Mouse (Mus musculus) telencephalon, adult 2 months (tissue): ENCODE results near the gene Dgcr2.

Experiments
- DNase-seq: peaks from one replicate; pipeline ENCODE4 v3.0.0-alpha.2; 2011; ENCODE audit warnings: low read depth, low spot score

Dgcr2 gene

DNA sequence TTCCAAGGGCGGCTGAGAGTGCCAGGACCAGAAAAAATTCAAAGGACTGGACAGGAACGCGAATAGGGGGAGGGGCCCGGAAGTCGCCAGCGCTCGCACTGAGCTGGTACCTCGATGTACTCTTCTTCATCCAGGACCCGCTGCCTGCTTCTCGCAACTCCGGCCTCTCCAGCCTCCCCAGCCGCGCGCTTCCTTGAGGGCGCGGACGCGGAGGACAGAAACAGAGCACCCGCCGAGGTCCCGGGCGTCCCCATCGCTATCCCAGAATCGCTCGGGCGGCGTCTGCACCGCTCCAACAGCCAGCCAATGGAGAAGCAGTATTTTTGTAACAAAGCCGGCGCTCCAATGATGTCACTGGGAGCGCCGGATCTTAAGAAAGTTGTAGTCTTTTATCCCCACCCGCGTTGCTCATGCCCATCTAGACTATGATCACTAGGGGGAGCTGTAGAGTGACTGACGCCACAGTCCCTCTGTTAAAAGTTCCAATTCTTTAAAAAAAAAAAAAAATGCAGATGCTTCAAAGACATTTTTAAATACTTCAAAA lies 12.8 kb upstream of the Dgcr2 start, which contains the start of gene Ess2:
Gene Ess2, minus strand, starts transcription at position 297 of the 544 bp plus-strand sequence.
- peak; percentile 98 for DNase-seq

DNA sequence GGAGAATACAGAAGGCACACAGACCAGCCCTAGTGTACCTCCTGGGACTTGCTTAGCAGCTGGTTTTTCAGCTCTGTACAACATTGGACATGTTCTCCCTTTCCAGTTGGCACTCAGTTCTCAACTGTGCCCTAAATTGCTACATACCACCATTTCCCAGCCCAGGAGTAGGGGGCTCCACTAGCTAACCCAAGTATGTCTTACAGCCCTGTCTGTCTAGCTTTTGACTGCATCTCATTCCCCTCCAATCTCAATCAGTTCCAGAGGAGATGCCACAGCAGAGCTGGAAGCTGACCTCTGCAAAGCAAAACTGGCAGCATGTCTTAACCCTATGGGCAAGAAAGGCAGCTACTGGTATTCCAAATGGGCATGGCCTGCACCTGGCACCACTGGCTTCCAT lies 2.3 kb downstream of the Dgcr2 start:
- DNase-seq = no peak

GRCm38 (mm10) chr16:17893923-17894322 lies 4.4 kb downstream of the Dgcr2 start, which contains the start of gene Tssk1:
Tssk1 (plus strand) TSS chr16:17894223.
- DNase-seq = no peak

DNA sequence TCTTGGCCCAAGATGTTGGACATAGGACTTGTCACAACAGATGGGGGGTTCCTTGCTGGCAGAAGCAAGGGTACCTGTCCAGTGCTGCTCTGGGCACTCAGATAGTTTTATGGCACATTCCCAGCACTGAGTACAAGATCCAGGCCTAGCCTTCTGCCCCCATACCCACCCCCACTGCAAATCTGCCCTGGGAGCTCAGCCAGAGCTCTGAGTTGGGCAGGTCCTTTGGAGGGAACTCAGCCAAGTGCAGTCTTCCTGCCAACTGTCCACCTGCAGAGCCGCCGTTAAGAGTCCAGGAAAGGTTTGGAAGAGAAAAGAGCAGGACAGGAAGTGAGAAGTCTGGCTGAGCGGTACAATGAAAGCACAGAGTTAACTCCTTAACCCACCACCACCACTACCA lies 5.8 kb downstream of the Dgcr2 start:
- no peak for DNase-seq

GRCm38 (mm10) chr16:17891567-17891959 lies 6.8 kb downstream of the Dgcr2 start, which contains the start of gene Gm20518:
Gm20518 (minus strand) TSS chr16:17891671.
- DNase-seq = peak; percentile 92

- DNase-seq = no peak
Measured at GRCm38 (mm10) chr16:17890917-17891566, 7.3 kb downstream of the Dgcr2 start.

DNA sequence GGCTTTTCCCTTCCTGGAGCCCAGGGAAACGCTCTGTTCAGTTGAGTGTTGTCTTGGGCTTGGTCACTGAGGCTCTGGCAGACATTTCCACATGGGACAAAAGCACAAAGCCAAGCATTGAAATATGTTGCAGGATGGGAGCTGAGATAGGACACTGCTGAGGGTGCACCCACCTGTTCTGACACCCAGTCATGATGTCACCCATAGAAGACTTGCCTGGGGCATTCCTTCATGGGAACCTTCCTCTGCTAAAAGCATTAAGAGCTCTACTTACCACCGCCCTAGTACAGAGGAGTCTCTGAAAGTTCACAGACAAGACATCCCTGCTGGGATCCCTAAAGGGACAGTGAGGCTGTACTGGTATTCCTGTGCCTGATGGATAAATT lies 8.0 kb downstream of the Dgcr2 start:
- no peak for DNase-seq

- no peak for DNase-seq
Measured at GRCm38 (mm10) chr16:17889689-17890341, 8.5 kb downstream of the Dgcr2 start.

GRCm38 (mm10) chr16:17884116-17884515 lies 14.2 kb downstream of the Dgcr2 start:
- DNase-seq = no peak

- DNase-seq = no peak
Measured at GRCm38 (mm10) chr16:17882196-17882595, 16.2 kb downstream of the Dgcr2 start.

DNA sequence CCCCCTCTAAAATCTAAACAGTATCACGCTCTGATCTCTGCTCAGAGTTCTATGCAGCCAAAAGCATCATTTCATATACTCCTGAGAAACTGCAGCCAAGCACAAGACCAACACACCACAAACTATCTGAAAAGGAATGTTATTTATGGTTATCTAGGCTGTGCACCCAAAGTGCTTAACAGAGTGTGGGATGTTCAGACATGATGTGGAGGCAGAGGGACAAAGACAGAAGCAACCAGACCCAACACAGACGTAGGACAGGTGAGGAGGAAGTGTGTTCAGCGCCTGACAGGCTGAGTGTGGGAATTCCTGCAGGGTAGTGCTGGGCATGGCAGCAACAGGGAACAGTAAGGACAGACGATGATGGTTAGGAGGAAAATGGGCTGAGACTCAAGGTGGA lies 18.8 kb downstream of the Dgcr2 start:
- DNase-seq = peak; percentile 50

- DNase-seq = no peak
Measured at GRCm38 (mm10) chr16:17876096-17876495, 22.3 kb downstream of the Dgcr2 start.

DNA sequence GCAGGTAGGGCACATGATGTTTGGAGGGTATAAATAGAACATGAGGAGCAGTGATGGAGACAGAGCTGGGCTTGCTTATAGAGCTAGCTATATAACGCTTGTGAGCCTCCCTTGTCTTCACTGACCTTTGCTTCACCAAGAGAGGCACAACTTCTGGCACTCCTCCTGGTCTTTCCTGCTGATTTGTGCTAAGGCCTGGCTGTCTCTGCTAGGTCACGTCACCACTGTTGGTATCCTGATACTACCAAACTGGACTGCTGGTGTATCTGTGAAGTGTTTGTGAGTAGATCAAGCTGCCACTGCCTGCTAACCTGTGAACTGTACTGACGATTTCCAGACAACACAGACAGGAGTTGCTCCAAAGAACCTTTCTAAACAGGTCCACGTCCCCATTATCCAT lies 23.2 kb downstream of the Dgcr2 start:
- no peak for DNase-seq

DNA sequence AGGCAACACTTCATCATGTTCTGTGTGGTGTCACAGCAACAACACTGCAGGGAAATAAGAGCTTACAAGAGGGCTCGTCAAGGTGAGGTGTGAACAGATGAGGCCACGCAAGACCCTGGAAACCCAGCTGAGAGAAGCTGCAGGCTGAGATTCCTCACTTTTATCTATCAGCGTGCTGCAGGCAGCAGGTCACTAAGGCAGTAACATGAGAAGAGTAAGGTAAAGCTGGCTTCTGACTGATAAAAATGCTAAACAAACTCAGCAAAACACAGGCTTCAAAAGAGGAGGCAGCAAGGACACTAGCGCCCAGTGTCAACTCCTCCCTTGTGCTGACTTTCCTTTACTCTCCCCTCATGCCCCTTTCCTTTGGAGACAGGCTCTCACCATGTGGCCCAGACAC lies 25.4 kb downstream of the Dgcr2 start:
- DNase-seq = no peak

- DNase-seq = no peak
Measured at GRCm38 (mm10) chr16:17871248-17871647, 27.1 kb downstream of the Dgcr2 start.

- no peak for DNase-seq
Measured at GRCm38 (mm10) chr16:17865770-17866169, 32.6 kb downstream of the Dgcr2 start.

DNA sequence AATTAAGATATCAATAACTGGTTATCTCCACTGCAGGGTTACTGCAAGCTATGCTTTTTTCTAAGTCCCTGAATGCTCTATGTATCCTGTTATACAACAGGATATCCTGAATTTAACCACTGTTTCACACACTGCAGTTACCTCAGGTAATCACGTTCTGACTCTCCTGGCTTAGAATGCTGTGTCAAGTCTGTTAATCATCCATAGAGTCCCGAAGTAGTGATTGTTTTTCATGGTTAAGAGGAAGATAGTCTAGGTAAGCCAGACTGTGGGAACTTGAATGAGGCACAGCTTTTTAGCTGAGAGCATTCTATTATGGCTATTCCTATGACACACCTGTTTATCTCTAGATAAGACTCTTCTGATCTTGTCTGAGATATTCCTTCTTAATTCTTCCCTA lies 33.1 kb downstream of the Dgcr2 start:
- DNase-seq = no peak

DNA sequence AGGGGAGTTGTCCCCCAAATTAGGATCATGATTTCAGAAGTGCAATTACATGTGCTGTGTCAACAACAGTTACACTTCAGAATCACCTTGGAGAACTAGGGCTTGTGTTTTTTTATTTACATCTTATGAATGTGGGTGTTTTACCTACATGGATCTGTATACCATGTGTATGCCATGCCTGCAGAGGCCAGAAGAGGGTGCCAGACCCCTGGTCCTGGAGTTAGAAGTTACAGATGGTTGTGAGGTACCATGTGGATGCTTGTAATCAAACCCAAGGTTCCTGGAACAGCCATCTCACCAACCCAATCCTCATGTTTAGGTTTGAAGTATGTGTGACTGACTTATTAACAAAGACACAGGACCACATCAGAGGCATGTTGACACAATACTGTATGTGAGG lies 39.8 kb downstream of the Dgcr2 start:
- DNase-seq = no peak

- DNase-seq = no peak
Measured at GRCm38 (mm10) chr16:17857157-17857556, 41.2 kb downstream of the Dgcr2 start.

GRCm38 (mm10) chr16:17853263-17853662 lies 45.1 kb downstream of the Dgcr2 start:
- DNase-seq = no peak

GRCm38 (mm10) chr16:17851860-17852259 lies 46.5 kb downstream of the Dgcr2 start:
- no peak for DNase-seq

- no peak for DNase-seq
Measured at GRCm38 (mm10) chr16:17851331-17851730, 47.0 kb downstream of the Dgcr2 start.

GRCm38 (mm10) chr16:17849486-17849885 lies 48.9 kb downstream of the Dgcr2 start:
- no peak for DNase-seq
